Mouse (Mus musculus) megakaryocyte, embryonic 14.5 days (primary cell): ENCODE data around the gene Pcgf2.

Experiments used
- FLI1 ChIP-seq: IDR thresholded peaks from 2 replicates; pipeline ENCODE4 v1.6.1; 2012; ENCODE audit warnings: low read length, inconsistent platforms, mixed read lengths
- GATA1 ChIP-seq: IDR thresholded peaks from 3 replicates; pipeline ENCODE4 v1.6.1; 2012; ENCODE audit warnings: mixed read lengths, low read length, inconsistent platforms, borderline replicate concordance

GRCm38 (mm10) chr11:97712286-97712685 lies 12.0 kb upstream of the Pcgf2 start:
- TF ChIP-seq GATA1, result no peak
- no peak for TF ChIP-seq FLI1
